Mouse (Mus musculus): ENCODE data around the gene Ctnnal1. TPM values are rescaled to one million over a fixed set of nuclear protein-coding genes. Genes with fewer than 3 reads are reported as not detected.

Gene Ctnnal1
- 95.7 and 98.7 TPM in 2 replicates for polyA plus RNA-seq (2011; ENCODE audit: insufficient read depth, insufficient read length, low read depth, missing spikeins)

- Histone ChIP-seq H3K4me1 (ENCODE audit: control insufficient read depth, insufficient read depth, low read length) (peaks cover 5% of the 10 kb centered on the region), H3K27me3 (ENCODE audit: control insufficient read depth, insufficient read depth, low read length, poor library complexity, severe bottlenecking) (no peaks in the 10 kb centered on the region), H3K9me3 (replicated peaks; ENCODE audit: control insufficient read depth, insufficient read depth, low read length, poor library complexity, severe bottlenecking) (no peaks in the 10 kb centered on the region), H3K27ac (ENCODE audit: insufficient read depth, low read length) (peak within 1 kb of the TSS; percentile 17; the same call in 1 of the 2 replicates), H3K4me3 (ENCODE audit: low read depth, low read length) (peak within 1 kb of the TSS; percentile 98), H3K9ac (ENCODE audit: low read depth, poor library complexity, severe bottlenecking) (peak within 1 kb of the TSS; percentile 79), H3K36me3 (ENCODE audit: control insufficient read depth, insufficient read depth, low read length, poor library complexity, severe bottlenecking) (peaks cover 3% of the 10 kb centered on the region; the same call in 1 of the 2 replicates)
- peak; percentile 58 for TF ChIP-seq POLR2A (IDR thresholded peaks at IDR 0.05; ENCODE audit: insufficient read depth, low read length)
- no peak for TF ChIP-seq CTCF (IDR thresholded peaks at IDR 0.05; ENCODE audit: low read depth, low read length)
Observed at GRCm38 (mm10) chr4:56865003-56865511, at the start of gene Ctnnal1. TSS of gene Ctnnal1 (minus strand) at chr4:56865188.

- H3K27ac ChIP-seq (ENCODE audit: insufficient read depth, low read length) = 0 out of 2 replicates have a peak overlapping the region, but pooled peaks have one; percentile 3
- no peaks in the 10 kb centered on the region for H3K9me3 ChIP-seq (replicated peaks; ENCODE audit: control insufficient read depth, insufficient read depth, low read length, poor library complexity, severe bottlenecking)
- H3K36me3 ChIP-seq (ENCODE audit: control insufficient read depth, insufficient read depth, low read length, poor library complexity, severe bottlenecking) = peaks cover 65% of the 10 kb centered on the region
- no peak overlapping the region for H3K9ac ChIP-seq (ENCODE audit: low read depth, poor library complexity, severe bottlenecking)
- H3K4me1 ChIP-seq (ENCODE audit: control insufficient read depth, insufficient read depth, low read length) = no peaks in the 10 kb centered on the region
- H3K4me3 ChIP-seq (ENCODE audit: low read depth, low read length) = no peak overlapping the region
- no peaks in the 10 kb centered on the region for H3K27me3 ChIP-seq (ENCODE audit: control insufficient read depth, insufficient read depth, low read length, poor library complexity, severe bottlenecking)
- TF ChIP-seq POLR2A (IDR thresholded peaks at IDR 0.05; ENCODE audit: insufficient read depth, low read length) = no peak
- TF ChIP-seq EP300 (IDR thresholded peaks at IDR 0.05; ENCODE audit: insufficient read depth, low read depth, low read length) = no peak
- TF ChIP-seq CTCF (IDR thresholded peaks at IDR 0.05; ENCODE audit: low read depth, low read length) = no peak
Observed at GRCm38 (mm10) chr4:56914761-56915160, 49.8 kb upstream of the Ctnnal1 start.

- H3K9me3 ChIP-seq (replicated peaks; ENCODE audit: control insufficient read depth, insufficient read depth, low read length, poor library complexity, severe bottlenecking) = no peaks in the 10 kb centered on the region
- H3K9ac ChIP-seq (ENCODE audit: low read depth, poor library complexity, severe bottlenecking) = no peak overlapping the region
- 0 out of 2 replicates have a peak overlapping the region, but pooled peaks have one; percentile 3 for H3K27ac ChIP-seq (ENCODE audit: insufficient read depth, low read length)
- no peak for TF ChIP-seq CTCF (IDR thresholded peaks at IDR 0.05; ENCODE audit: low read depth, low read length)
- no peak for TF ChIP-seq POLR2A (IDR thresholded peaks at IDR 0.05; ENCODE audit: insufficient read depth, low read length)
- TF ChIP-seq EP300 (IDR thresholded peaks at IDR 0.05; ENCODE audit: insufficient read depth, low read depth, low read length) = no peak
- peaks cover 68% of the 10 kb centered on the region for H3K36me3 ChIP-seq (ENCODE audit: control insufficient read depth, insufficient read depth, low read length, poor library complexity, severe bottlenecking)
- no peaks in the 10 kb centered on the region for H3K27me3 ChIP-seq (ENCODE audit: control insufficient read depth, insufficient read depth, low read length, poor library complexity, severe bottlenecking)
- H3K4me3 ChIP-seq (ENCODE audit: low read depth, low read length) = no peak overlapping the region
- no peaks in the 10 kb centered on the region for H3K4me1 ChIP-seq (ENCODE audit: control insufficient read depth, insufficient read depth, low read length)
Observed at GRCm38 (mm10) chr4:56914338-56914737, 49.4 kb upstream of the Ctnnal1 start.

- H3K9me3 ChIP-seq (replicated peaks; ENCODE audit: control insufficient read depth, insufficient read depth, low read length, poor library complexity, severe bottlenecking) = no peaks in the 10 kb centered on the region
- no peaks in the 10 kb centered on the region for H3K4me1 ChIP-seq (ENCODE audit: control insufficient read depth, insufficient read depth, low read length)
- H3K36me3 ChIP-seq (ENCODE audit: control insufficient read depth, insufficient read depth, low read length, poor library complexity, severe bottlenecking) = peaks cover 79% of the 10 kb centered on the region
- H3K9ac ChIP-seq (ENCODE audit: low read depth, poor library complexity, severe bottlenecking) = no peak overlapping the region
- H3K27ac ChIP-seq (ENCODE audit: insufficient read depth, low read length) = no peak overlapping the region
- H3K4me3 ChIP-seq (ENCODE audit: low read depth, low read length) = no peak overlapping the region
- H3K27me3 ChIP-seq (ENCODE audit: control insufficient read depth, insufficient read depth, low read length, poor library complexity, severe bottlenecking) = no peaks in the 10 kb centered on the region
- TF ChIP-seq CTCF (IDR thresholded peaks at IDR 0.05; ENCODE audit: low read depth, low read length) = no peak
- no peak for TF ChIP-seq EP300 (IDR thresholded peaks at IDR 0.05; ENCODE audit: insufficient read depth, low read depth, low read length)
- no peak for TF ChIP-seq POLR2A (IDR thresholded peaks at IDR 0.05; ENCODE audit: insufficient read depth, low read length)
Observed at GRCm38 (mm10) chr4:56912382-56913001, 47.5 kb upstream of the Ctnnal1 start.

GRCm38 (mm10) chr4:56909568-56909967 lies 44.6 kb upstream of the Ctnnal1 start:
- peak overlapping the region; percentile 21; the same call in 1 of the 2 replicates for H3K27ac ChIP-seq (ENCODE audit: insufficient read depth, low read length)
- no peaks in the 10 kb centered on the region for H3K27me3 ChIP-seq (ENCODE audit: control insufficient read depth, insufficient read depth, low read length, poor library complexity, severe bottlenecking)
- H3K36me3 ChIP-seq (ENCODE audit: control insufficient read depth, insufficient read depth, low read length, poor library complexity, severe bottlenecking) = peaks cover 74% of the 10 kb centered on the region
- TF ChIP-seq POLR2A (IDR thresholded peaks at IDR 0.05; ENCODE audit: insufficient read depth, low read length) = no peak
- TF ChIP-seq EP300 (IDR thresholded peaks at IDR 0.05; ENCODE audit: insufficient read depth, low read depth, low read length) = no peak
- no peak for TF ChIP-seq CTCF (IDR thresholded peaks at IDR 0.05; ENCODE audit: low read depth, low read length)
- no peaks in the 10 kb centered on the region for H3K9me3 ChIP-seq (replicated peaks; ENCODE audit: control insufficient read depth, insufficient read depth, low read length, poor library complexity, severe bottlenecking)
- H3K9ac ChIP-seq (ENCODE audit: low read depth, poor library complexity, severe bottlenecking) = no peak overlapping the region
- H3K4me3 ChIP-seq (ENCODE audit: low read depth, low read length) = no peak overlapping the region
- H3K4me1 ChIP-seq (ENCODE audit: control insufficient read depth, insufficient read depth, low read length) = peaks cover 1% of the 10 kb centered on the region

- Histone ChIP-seq H3K27me3 (ENCODE audit: control insufficient read depth, insufficient read depth, low read length, poor library complexity, severe bottlenecking) (no peaks in the 10 kb centered on the region), H3K27ac (ENCODE audit: insufficient read depth, low read length) (peak overlapping the region; percentile 67; the same call in 1 of the 2 replicates), H3K4me1 (ENCODE audit: control insufficient read depth, insufficient read depth, low read length) (peaks cover 1% of the 10 kb centered on the region), H3K4me3 (ENCODE audit: low read depth, low read length) (no peak overlapping the region), H3K9ac (ENCODE audit: low read depth, poor library complexity, severe bottlenecking) (no peak overlapping the region), H3K36me3 (ENCODE audit: control insufficient read depth, insufficient read depth, low read length, poor library complexity, severe bottlenecking) (peaks cover 73% of the 10 kb centered on the region), H3K9me3 (replicated peaks; ENCODE audit: control insufficient read depth, insufficient read depth, low read length, poor library complexity, severe bottlenecking) (no peaks in the 10 kb centered on the region)
- TF ChIP-seq CTCF (IDR thresholded peaks at IDR 0.05; ENCODE audit: low read depth, low read length) (no peak), EP300 (IDR thresholded peaks at IDR 0.05; ENCODE audit: insufficient read depth, low read depth, low read length) (no peak), POLR2A (IDR thresholded peaks at IDR 0.05; ENCODE audit: insufficient read depth, low read length) (no peak)
Observed at GRCm38 (mm10) chr4:56907671-56908070, 42.7 kb upstream of the Ctnnal1 start.

Data from ES-Bruce4 (cell line).